Mouse (Mus musculus) heart, adult 9 months (tissue): ENCODE results near the gene Dnah10.

Experiments used
- DNase-seq, 2 experiments: peaks; one replicate each; pipeline ENCODE4 v3.0.0; 2022; ENCODE audit warnings: low spot score in 2 of 2

Dnah10 gene

DNA sequence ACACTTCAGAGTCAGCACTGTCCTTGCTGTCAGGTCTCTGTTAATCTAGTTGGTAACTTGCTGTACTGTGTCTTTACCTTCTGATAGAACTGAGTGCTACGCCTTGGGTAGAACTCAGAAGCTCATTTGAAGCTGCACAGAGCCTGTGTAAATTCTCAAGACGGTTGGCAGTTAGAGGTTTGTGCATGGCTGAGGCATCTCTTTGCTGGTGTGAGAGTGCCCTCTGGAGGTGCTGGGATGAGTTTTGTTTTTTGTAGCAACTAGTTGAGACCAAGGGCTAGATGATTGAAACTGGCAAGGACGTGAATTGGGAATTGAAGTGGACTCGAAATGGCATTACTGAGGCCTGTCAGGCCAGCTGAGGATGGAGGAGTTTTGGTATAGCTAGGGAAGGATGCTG lies 144.1 kb downstream of the Dnah10 start:
- DNase-seq = peak in 1 of 2 experiments; percentile 42

DNA sequence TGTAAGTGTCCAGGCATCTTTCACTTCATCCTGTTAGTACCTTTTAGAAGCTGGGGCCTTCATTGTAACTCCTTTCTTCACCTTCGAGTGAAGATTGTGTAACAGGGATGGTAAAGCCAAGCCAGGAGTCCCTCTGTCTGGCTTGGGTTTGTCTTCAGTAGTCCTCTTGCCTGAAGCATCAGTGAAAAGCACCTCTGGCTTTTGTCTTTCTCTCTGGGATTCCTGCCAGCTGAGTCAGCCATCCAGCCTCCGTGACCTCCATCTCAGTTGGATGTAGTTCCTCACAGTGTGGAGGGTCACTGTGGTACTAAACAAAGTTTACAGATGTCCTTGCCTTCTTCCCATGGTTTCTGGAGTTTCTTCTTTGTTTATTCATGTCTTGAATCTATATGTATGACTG lies 147.1 kb downstream of the Dnah10 start:
- peak; percentile 26 to 50 for DNase-seq

DNA sequence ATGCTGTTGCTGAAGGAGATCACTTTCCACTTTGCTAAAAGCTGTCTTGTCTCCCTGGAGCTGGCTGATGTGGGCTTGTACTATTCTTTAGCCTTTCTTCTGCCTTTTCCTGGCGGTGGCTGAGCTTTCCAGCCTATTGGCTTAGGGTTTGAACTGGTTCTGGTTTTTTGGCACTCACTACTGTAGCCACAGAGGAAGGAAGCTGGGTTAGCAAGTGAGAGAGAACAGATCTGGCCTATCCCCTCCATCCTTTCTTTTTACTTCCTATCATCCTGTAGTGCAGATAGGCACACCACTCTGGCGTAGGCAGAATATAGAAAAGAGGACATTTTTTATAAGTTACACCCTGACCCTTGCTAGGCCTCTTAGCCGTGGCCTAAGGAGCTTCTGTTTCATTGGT lies 148.2 kb downstream of the Dnah10 start:
- DNase-seq = peak; percentile 28 to 47

DNA sequence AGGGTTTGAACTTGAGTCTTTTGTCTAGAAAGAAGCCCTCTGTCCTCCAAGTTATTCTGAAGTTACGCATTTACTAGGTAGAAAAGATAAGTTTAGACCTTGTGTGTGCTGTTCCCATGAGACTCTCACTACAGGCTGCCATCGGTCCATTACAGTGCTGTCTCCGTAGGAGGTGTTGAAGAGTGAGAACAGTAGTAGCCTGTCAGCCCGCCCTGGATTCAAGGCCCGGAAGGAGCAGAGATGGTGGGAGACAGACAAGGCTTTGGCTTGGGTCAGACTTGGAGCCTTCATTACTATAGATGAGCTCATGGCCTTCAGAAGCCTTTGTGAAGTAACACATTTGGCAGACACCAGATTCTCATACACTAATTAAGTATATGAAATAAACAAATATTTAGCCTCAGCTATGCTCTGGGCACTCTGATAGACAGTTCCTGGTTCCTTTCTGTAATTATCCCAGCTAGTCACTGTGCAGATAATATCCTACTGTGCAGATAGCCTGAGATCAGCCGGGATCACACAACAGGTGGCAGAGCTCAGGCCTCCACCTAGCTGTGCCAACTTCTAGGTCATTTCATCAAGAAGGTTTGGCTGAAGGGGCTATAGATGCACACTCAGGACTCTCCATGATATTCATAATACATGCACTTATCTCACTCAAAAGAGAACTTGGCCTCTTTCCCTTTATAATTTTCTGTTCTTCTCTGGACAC lies 149.2 kb downstream of the Dnah10 start:
- DNase-seq = no peak

DNA sequence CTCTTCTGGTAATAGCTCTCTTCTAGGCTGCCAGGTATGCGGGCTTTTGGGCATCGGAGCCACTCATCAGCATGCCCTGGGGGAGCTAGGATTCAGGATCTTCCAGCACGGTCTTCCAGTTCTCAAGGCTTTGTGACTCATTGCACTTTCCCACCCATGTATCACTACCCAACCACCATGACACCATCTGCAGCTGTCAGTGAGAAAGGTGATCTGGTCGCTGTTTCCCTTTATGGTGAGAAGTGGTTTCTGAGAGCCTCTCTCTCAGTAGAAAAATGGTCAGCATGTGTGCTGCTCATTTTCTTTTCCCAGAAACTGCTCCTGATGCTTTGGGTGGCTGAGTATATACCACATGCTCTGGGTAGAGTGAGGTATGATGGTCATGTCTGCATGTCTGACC lies 154.4 kb downstream of the Dnah10 start:
- no peak for DNase-seq

DNA sequence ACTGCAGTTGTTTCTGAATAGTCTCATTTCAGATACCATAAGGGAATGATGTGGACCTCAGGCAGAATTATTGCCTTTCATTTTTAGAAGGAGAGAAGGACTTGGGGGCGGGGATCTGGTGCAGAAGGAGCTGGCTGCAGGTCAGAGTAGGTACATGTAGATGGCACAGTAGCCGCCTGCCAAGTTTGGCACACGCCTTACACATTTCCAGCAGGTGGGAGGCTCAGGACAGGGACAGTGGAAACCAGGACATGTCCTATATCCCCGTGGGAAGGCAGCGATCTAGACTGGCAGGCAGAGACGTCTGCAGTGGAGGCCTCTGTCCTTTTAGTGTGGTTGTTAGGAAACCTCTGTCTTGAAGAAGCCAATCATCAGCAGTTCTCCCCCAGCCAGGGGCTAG lies 154.9 kb downstream of the Dnah10 start:
- no peak for DNase-seq

DNA sequence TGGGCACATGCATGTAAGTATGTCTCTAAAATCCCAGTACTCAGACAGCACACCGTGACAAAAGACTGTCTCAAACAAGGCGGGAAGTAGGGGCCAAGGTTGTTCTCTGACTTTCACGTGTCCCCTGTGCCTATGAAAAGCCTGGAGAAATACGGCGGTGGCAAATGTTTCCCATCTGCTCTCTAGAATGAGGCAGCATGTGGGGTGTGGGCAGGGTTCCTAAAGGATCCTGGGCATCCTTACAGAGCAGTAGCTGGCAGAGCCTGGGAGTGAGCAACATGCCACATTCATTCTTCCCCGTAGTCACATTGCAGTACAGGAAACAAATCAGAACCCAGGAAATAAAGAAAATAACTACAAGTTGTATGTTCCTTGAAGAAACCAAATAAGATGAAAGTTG lies 159.0 kb downstream of the Dnah10 start:
- no peak for DNase-seq
